Mouse (Mus musculus): Measurements from ENCODE around the gene Rph3a.
"Not testable (repeated sequence)": the region's sequence is repeated elsewhere in the genome, so short reads cannot be mapped to it uniquely, and the experiment has no call there.

Gene Rph3a

GRCm38 (mm10) chr5:120908196-120908920 is 101.5 kb downstream of the Rph3a start:
- no peak for DNase-seq (ENCODE audit: low spot score in 2 of 2)

GRCm38 (mm10) chr5:120906791-120907733 is 102.8 kb downstream of the Rph3a start, which contains the start of gene Oas1a:
TSS of gene Oas1a (minus strand) at chr5:120907521.
- not testable (repeated sequence) for DNase-seq (ENCODE audit: low spot score in 2 of 2)

- no peak for DNase-seq (ENCODE audit: low spot score in 2 of 2)
Observed at GRCm38 (mm10) chr5:120902056-120902455, 107.8 kb downstream of the Rph3a start.

- no peak for DNase-seq (ENCODE audit: low spot score in 2 of 2)
Observed at GRCm38 (mm10) chr5:120900666-120901065, 109.2 kb downstream of the Rph3a start.

- DNase-seq (ENCODE audit: low spot score in 2 of 2), result no peak
Observed at GRCm38 (mm10) chr5:120898726-120899125, 111.2 kb downstream of the Rph3a start.

- DNase-seq (ENCODE audit: low spot score in 2 of 2), result no peak
Observed at GRCm38 (mm10) chr5:120898307-120898706, 111.6 kb downstream of the Rph3a start.

- DNase-seq (ENCODE audit: low spot score in 2 of 2), result no peak
Observed at GRCm38 (mm10) chr5:120895231-120895900, 114.5 kb downstream of the Rph3a start.

GRCm38 (mm10) chr5:120894692-120895091 is 115.2 kb downstream of the Rph3a start:
- not testable (repeated sequence) for DNase-seq (ENCODE audit: low spot score in 2 of 2)

- DNase-seq (ENCODE audit: low spot score in 2 of 2), result not testable (repeated sequence)
Observed at GRCm38 (mm10) chr5:120893866-120894265, 116.0 kb downstream of the Rph3a start.

- no peak for DNase-seq (ENCODE audit: low spot score in 2 of 2)
Observed at GRCm38 (mm10) chr5:120892243-120892660, 117.6 kb downstream of the Rph3a start.

GRCm38 (mm10) chr5:120891566-120892242 is 118.2 kb downstream of the Rph3a start:
- not testable (repeated sequence) for DNase-seq (ENCODE audit: low spot score in 2 of 2)

GRCm38 (mm10) chr5:120890991-120891390 is 118.9 kb downstream of the Rph3a start:
- no peak for DNase-seq (ENCODE audit: low spot score in 2 of 2)

All from frontal cortex, postnatal 36 days (tissue).